Mouse (Mus musculus): ENCODE measurements around the gene Gpr165. TPM values are rescaled to one million over a fixed set of nuclear protein-coding genes. Genes with fewer than 3 reads are reported as not detected.

Gene Gpr165
- not detected for polyA plus RNA-seq (2012; fragmentation: generic; extraction: Trizol)
- long read RNA-seq, experiment 1: 0 reads
- long read RNA-seq, experiment 2: 0 reads

DNA sequence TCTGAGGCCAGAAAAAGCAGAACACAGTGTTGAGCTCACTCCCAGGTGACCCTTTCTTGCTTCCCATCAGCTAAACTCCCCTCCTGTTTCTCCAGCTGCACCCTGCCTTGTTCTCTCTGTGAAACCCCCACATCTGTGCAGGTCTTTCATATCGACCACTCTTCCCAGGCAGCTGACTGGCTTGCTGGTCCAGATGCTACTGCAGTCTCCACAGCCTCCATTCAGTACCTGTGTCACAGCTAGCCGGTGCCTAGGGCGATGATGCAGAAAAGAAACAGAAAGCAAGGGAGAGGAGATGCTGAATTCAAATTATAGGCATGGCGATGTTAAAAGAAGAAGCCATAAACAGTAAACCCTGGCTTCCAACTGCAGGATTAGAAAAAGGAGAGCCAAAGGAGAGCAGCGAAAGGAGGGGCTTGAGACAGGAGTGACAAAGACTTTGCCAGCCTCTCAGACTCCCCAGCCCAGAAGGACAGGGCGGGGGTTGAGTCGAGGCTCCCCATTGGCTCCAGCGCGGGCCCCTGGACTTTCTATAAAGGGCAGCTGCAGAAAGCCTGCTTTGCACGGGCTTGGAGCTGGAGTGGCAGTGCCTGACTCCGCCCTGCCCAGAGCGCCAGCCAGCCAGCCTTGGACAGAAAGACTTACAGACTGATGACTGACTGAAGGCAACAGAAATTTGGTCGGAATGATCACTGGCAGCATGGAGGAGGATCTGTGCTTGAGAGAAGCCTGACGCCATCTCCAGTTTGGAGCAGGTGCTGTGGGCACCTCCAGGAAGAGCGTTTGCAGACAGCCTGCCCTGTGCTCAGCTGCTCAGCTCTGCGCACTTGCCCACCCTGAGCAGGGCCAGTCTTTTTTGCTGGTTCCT lies at the start of gene Gpr165:
Gene Gpr165 (plus strand): TSS at position 535 of the 868 bp plus-strand sequence.
- H3K36me3 ChIP-seq (ENCODE audit: control insufficient read depth, insufficient read depth): no peaks in the 10 kb centered on the region
- H3K27me3 ChIP-seq (ENCODE audit: control insufficient read depth, insufficient read depth, insufficient read length): no peaks in the 10 kb centered on the region
- TF ChIP-seq MAX (IDR thresholded peaks at IDR 0.05): no peak
- no peak for TF ChIP-seq CTCF (IDR thresholded peaks at IDR 0.05; ENCODE audit: control insufficient read depth, insufficient read depth, insufficient read length)
- no peak for TF ChIP-seq FOSL1 (IDR thresholded peaks at IDR 0.05; ENCODE audit: insufficient read depth, low read length, poor library complexity, severe bottlenecking)
- no peak for TF ChIP-seq CEBPB (IDR thresholded peaks at IDR 0.05; ENCODE audit: low read depth)
- no peak for TF ChIP-seq MYOD1 (IDR thresholded peaks at IDR 0.05; ENCODE audit: control insufficient read depth, insufficient read length, low read depth)
- TF ChIP-seq USF1 (IDR thresholded peaks at IDR 0.05; ENCODE audit: low read depth): no peak
- no peak for TF ChIP-seq MYOG (IDR thresholded peaks at IDR 0.05; ENCODE audit: control insufficient read depth, extremely low read depth, insufficient read length)
- H3ac ChIP-seq (ENCODE audit: control insufficient read depth, insufficient read length, low read depth): no peak within 1 kb of the TSS
- H3K79me3 ChIP-seq (ENCODE audit: low read depth): no peaks in the 10 kb centered on the region
- H3K4me3 ChIP-seq (ENCODE audit: insufficient read depth, poor library complexity, severe bottlenecking): no peak within 1 kb of the TSS
- no peaks in the 10 kb centered on the region for H3K79me2 ChIP-seq (ENCODE audit: control insufficient read depth, insufficient read depth)

DNA sequence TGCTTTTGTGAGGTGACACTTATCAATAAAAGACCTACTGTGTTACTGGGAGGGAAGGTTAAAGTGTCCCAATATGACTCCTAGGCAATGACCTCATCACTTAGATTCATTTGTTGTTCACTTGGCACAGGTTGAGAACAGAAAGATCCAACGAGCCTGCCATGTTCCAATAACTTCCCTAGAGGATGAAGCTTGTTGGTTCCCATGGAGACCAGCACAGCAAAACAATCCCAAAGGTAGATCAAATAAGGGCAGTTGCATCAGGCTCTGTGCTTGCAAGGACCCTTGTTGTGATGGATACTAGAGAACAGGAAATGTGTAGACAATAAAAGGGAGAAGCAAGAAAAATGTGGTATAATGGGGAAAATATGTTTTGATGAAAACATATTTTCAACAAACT lies 38.4 kb upstream of the Gpr165 start:
- no peaks in the 10 kb centered on the region for H3K79me2 ChIP-seq (ENCODE audit: control insufficient read depth, insufficient read depth)
- no peak overlapping the region for H3K4me3 ChIP-seq (ENCODE audit: insufficient read depth, poor library complexity, severe bottlenecking)
- H3K36me3 ChIP-seq (ENCODE audit: control insufficient read depth, insufficient read depth): no peaks in the 10 kb centered on the region
- no peak for TF ChIP-seq MAX (IDR thresholded peaks at IDR 0.05)
- TF ChIP-seq CEBPB (IDR thresholded peaks at IDR 0.05; ENCODE audit: low read depth): no peak
- no peak for TF ChIP-seq FOSL1 (IDR thresholded peaks at IDR 0.05; ENCODE audit: insufficient read depth, low read length, poor library complexity, severe bottlenecking)
- TF ChIP-seq CTCF (IDR thresholded peaks at IDR 0.05; ENCODE audit: control insufficient read depth, insufficient read depth, insufficient read length): no peak
- TF ChIP-seq MYOG (IDR thresholded peaks at IDR 0.05; ENCODE audit: control insufficient read depth, extremely low read depth, insufficient read length): no peak
- no peak for TF ChIP-seq MYOD1 (IDR thresholded peaks at IDR 0.05; ENCODE audit: control insufficient read depth, insufficient read length, low read depth)
- TF ChIP-seq USF1 (IDR thresholded peaks at IDR 0.05; ENCODE audit: low read depth): no peak
- H3ac ChIP-seq (ENCODE audit: control insufficient read depth, insufficient read length, low read depth): no peak overlapping the region
- H3K27me3 ChIP-seq (ENCODE audit: control insufficient read depth, insufficient read depth, insufficient read length): no peaks in the 10 kb centered on the region
- H3K79me3 ChIP-seq (ENCODE audit: low read depth): no peaks in the 10 kb centered on the region
